Mouse (Mus musculus): Measurements from ENCODE around the gene Dtx1.

Dtx1 gene

DNA sequence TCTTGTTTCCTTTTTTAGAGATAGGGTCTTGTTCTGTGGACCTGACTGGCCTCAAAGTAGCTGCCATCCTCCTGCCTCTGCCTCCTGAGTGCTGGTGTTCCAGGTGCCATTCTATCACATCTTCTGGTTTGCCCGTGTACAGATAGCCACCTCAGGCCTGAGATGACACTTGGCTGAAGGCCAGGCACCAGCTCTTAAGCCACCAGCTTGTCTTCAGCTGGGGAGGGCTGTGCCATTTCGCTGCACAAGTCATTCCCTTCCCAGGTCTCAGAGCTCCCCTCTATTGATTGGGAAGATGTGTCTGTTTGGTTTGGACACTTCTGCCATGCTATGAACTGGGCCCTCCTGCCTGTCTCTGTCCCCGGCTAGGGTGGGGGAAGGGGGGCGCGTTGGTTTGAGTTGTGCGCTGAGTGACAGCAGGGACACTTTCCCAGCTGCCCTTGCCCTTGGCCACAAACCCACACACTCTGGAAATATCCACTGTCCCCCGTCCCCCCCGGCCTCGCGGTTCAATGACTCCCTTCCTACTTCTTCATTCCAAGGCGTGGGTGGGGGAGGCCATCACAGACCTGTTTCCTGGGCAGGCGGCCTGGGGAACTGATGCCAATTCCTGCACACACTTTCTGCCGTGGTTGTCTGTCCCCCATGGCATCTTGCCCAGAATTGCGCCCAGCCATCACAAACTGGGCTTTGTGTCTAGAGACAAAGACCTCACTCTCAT lies 68.2 kb downstream of the Dtx1 start:
- DNase-seq (ENCODE audit: low spot score in 2 of 2): no peak

DNA sequence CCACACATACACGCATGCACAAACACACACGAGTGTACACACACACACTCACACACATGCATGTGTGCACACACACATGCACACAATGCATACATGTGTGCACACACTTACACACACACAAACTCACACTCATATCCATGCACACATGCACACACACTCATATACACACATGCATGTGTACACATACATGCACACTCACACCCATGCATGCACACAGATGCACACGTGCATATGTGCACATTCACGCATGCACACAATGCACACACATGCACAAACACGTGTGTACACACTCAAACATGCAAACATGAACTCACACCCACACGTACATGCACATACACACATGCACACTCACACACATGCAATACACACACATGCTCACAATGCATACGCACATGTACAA lies 71.6 kb downstream of the Dtx1 start:
- no peak for DNase-seq (ENCODE audit: low spot score in 2 of 2)

- no peak for DNase-seq (ENCODE audit: low spot score in 2 of 2)
Observed at GRCm38 (mm10) chr5:120635633-120636032, 76.1 kb downstream of the Dtx1 start.

DNA sequence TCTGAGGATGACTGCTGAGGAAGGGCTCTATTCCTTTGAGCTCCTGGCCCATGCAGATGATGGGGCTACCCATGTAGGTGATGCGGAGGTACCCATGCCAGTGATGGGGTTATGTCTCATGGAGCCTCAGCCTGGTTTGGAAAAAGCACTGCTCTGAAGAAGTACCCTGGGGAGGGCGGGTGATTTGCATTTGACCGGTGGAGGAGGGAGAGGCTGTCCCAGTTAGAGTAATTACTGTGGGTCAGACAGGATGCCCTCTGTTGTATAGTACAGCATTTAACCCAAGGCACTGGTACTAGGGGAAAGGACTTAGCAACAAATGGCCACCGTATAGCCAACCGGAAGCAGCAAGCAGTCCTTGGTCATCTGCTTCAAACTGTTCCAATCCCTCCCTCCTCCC lies 76.9 kb downstream of the Dtx1 start:
- DNase-seq (ENCODE audit: low spot score in 2 of 2): no peak

DNA sequence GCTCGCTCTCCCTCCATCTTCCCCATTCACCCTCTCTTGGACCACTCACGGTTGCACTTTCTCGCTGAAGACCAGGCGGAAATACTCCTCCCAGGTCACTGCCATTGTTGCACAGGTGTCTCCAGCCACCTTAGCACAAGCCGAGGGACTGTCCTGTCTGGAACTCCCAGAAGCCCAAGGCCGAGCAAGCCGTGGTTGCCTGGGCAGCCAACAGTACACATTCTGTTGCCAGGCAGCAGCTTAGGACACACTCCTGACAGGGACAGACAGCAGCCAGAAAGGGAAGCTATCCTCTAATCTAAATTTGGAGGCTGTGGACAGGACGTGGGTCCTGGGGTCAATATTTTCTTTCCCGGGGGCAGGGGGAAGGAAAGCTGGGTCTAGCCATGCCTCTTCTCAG lies 77.6 kb downstream of the Dtx1 start, which contains the start of gene Cfap73:
Cfap73 (minus strand) TSS at position 105 of the 400 bp plus-strand sequence.
- DNase-seq (ENCODE audit: low spot score in 2 of 2): no peak

DNA sequence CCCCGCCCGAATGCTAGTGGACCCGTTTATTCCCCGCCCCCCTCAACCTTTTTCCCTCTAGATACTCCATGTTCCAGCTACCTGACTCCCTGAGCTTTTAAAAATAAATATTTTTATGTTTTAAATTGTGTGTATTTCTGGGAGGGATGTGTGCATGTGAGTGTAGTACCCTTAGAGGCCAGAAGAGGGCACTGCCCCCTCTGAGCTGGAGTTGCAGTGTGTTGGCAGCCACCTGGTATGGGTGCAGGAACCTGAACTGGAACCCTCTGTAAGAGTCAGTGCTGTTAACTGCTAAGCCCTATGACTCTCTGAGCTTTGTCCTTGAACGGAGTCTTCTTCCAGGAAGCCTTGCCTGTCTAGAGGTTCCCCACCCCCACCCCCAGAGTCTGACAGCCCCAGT lies 79.8 kb downstream of the Dtx1 start:
- DNase-seq (ENCODE audit: low spot score in 2 of 2): no peak

GRCm38 (mm10) chr5:120631128-120631527 lies 80.6 kb downstream of the Dtx1 start:
- no peak for DNase-seq (ENCODE audit: low spot score in 2 of 2)
